Mouse (Mus musculus) frontal cortex, adult (tissue): Measurements from ENCODE around the gene Aspscr1.

Experiments used
- ATAC-seq: cut with Nextera tagmentation; 2 replicates; pipeline ENCODE4 v1.9.2; 2017; ENCODE audit warnings: mild to moderate bottlenecking, moderate library complexity, mixed read lengths; ENCODE audit not compliant: low TSS enrichment

Aspscr1 gene

DNA sequence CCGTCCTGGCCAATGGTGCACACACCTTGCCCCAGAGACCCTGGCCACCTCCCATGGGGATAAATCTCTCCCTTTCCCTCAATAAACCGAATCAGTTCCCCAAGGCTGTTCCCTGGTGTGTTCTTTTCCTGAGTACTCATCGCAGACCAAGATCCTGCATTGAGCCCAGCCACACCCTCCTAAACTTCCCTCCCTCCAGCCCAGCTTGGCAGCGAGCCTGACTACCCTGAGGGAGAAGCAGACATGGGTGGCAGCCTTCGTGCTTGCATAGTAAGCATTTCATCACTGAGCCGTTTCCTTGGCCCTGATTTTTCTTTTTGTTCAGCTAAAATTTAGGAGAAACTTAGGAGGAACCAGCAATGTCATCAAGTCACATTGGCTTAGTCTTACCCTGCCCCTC, 60.7 kb downstream of the Aspscr1 start:
- ATAC-seq, result no peak

DNA sequence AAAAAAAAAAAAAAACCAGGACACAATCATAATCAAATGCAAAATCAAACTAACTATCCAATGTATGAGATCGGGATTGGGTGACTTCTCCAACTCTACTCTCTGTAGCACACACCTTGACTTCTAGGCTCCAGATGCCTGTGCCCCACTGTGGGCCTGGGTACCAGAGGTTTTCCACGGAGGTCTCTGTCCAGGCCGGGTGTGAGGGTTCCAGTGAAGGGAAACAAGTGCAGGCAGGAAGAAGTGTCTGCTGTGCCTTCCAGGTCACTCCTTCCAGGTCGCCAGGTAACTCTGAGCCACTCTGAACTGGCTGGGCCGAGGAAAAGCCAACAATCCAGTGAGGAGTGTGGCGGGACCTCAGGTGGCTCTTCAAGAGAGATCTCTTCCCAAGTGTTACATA, 63.7 kb downstream of the Aspscr1 start:
- no peak for ATAC-seq

DNA sequence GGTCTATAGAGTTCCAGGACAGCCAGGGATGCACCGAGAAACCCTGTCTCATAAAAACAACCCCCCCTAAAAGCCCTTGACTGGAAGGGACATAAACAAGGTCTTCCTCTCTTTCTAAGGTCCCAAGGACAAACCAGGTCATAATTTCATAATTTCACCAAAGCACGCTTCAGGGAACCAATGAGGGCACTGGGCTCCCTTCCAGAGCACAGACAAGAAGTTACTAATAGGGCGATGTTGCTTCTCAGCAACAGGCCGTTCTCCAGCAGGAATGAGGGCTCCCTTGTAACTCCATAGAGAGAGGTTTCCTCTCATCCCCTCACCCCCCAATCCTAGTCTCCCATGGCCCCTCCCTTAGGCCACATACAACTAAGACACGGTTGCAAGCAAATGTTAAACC, 68.2 kb downstream of the Aspscr1 start:
- ATAC-seq, result no peak

DNA sequence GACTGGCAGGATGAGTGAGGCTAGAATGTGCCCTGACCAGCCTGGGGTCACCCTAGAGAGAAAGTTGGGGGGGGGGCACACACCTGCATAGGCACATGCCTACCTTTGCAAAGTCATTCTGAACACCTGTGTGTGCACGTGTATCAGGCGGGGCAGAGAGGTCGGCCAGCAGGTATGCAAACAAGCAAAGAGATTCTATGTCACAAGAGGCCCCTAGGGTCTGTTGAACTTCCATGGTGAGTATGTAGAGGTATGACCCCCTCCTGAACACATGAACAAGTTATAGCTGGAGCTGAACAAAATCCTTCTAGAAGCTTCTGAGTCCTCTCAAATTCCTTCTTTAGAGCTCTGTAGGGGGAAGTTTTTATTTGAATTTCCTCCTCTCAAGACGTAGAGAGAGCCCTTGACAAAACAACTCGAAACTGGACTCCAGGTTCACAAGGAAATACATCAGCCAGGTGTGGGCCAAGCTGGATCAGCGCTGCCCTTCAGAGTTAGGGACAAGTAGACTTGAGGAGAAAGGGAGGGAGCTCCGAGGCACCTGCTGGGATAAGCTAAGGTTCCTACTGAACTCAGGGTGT, 71.4 kb downstream of the Aspscr1 start:
- ATAC-seq, result no peak

DNA sequence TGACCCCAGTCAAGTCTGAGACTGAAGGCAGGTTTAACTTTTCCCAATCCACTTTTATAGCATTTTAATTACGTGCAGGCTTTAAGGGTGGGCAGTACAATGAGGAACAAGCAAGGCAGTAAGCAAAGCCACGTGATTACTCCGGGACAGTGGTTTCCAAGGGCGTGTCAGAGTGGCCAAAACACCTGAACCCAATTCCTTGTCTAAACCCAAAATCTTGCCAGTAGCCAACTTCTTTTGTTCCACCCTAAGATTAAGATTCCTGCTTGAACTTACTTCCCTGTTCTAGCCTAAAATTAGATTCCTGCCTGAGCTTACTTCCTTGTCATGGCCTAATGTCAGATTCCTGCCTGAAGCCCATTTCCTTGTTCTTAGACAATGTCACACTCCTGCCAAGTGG, 75.2 kb downstream of the Aspscr1 start:
- no peak for ATAC-seq

DNA sequence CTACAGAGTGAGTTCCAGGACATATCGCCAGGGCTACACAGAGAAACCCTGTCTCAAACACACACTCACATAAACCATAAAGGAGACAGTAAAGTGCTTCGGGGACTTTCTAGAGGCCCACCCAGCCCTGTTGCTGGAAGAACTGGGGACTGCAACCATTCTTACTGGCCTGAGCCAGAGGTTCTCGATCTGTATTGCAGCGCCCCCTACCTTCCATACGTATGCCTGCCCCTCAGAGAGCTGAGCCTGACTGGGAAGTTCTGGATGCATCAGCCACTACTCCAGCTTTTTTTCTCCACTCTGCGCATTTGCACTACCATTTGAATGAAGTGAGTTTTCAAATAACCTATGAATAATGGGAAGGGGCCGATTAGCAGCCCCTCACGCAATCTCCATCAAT, 76.7 kb downstream of the Aspscr1 start:
- no peak for ATAC-seq

DNA sequence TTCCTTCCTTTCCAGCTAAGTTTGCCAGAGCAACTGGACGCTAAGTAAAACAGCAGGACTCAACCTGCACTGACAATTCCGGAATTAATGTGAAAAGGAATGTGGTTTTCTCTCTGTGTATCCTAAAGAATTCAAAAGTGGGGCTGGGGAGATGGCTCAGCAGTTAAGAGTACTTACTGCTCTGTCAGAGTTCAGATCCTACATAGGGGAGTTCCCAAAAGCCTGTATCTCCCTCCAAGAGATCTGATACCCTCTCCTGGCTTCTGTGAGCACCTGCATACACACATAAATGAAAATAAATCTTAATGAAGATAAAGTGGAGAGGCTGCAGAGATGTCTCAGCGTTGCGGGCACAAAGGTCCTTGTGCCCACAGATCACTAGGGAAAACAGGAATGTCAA, 78.8 kb downstream of the Aspscr1 start:
- ATAC-seq, result no peak
